ENCODE assay signal across 14 mouse cellular contexts in genomic region chr10:60495070-60495469, GRCm38 (mm10).
DNase-seq lines count a peak whose midpoint lies in the region; ATAC-seq and TF ChIP-seq lines count a peak whose summit lies in the region.
"Had no signal": no experiment of that assay in that cellular context is flagged by ENCODE, and none has a peak within 500 bp of the region (broad histone marks: within the 10 kb centered on the region; RNA-seq: fewer than 3 reads in every experiment).

No protein-coding gene starts in this region.

- H3K4me1 ChIP-seq in kidney, adult 2 months (ENCODE audit: control insufficient read depth, insufficient read depth, low read length), result no peaks in the 10 kb centered on the region
- no peaks in the 10 kb centered on the region for H3K4me1 ChIP-seq in kidney, embryonic 16.5 days (ENCODE audit: insufficient read depth, low read length)
- H3K4me1 ChIP-seq in midbrain, postnatal 0 days (ENCODE audit: insufficient read depth, low read length), result 0 out of 2 replicates have a peak, but pooled peaks cover 4% of the 10 kb centered on the region
- peaks cover 13% of the 10 kb centered on the region; the same call in 1 of the 2 replicates for H3K4me1 ChIP-seq in midbrain, embryonic 15.5 days

- no peak overlapping the region for H3K9ac ChIP-seq in kidney, embryonic 16.5 days (replicated peaks; ENCODE audit: low read length)
- no peak overlapping the region for H3K9ac ChIP-seq in midbrain, postnatal 0 days (replicated peaks; ENCODE audit: low read length, poor library complexity, severe bottlenecking)
- H3K9ac ChIP-seq in midbrain, embryonic 15.5 days, result no peak overlapping the region
- H3K9ac ChIP-seq: limb, embryonic 12.5 days had no signal

- no peaks in the 10 kb centered on the region for H3K36me3 ChIP-seq in kidney, adult 2 months (ENCODE audit: control insufficient read depth, insufficient read depth, low read length)
- H3K36me3 ChIP-seq in kidney, embryonic 16.5 days (ENCODE audit: insufficient read depth, low read length), result no peaks in the 10 kb centered on the region
- H3K36me3 ChIP-seq in midbrain, postnatal 0 days (ENCODE audit: insufficient read depth, low read length), result no peaks in the 10 kb centered on the region
- H3K36me3 ChIP-seq in midbrain, embryonic 15.5 days (replicated peaks), result no peaks in the 10 kb centered on the region
- H3K36me3 ChIP-seq: limb, embryonic 12.5 days had no signal

- ATAC-seq in kidney, embryonic 16.5 days (ENCODE audit: low FRiP score, low TSS enrichment), result no peak
- no peak for ATAC-seq in midbrain, postnatal 0 days (ENCODE audit: low FRiP score)
- no peak for ATAC-seq in midbrain, embryonic 15.5 days (replicated peaks)
- ATAC-seq in megakaryocyte progenitor cell, adult 5-6 weeks (replicated peaks; ENCODE audit: poor library complexity), result no peak

- H3K27me3 ChIP-seq in kidney, adult 2 months (replicated peaks; ENCODE audit: control insufficient read depth, insufficient read depth, low read length), result no peaks in the 10 kb centered on the region
- no peaks in the 10 kb centered on the region for H3K27me3 ChIP-seq in kidney, embryonic 16.5 days (ENCODE audit: insufficient read depth, low read length)
- H3K27me3 ChIP-seq in midbrain, postnatal 0 days (ENCODE audit: insufficient read depth, low read length), result no peaks in the 10 kb centered on the region
- H3K27me3 ChIP-seq in midbrain, embryonic 15.5 days (replicated peaks), result no peaks in the 10 kb centered on the region

- no peak overlapping the region for H3K27ac ChIP-seq in kidney, adult 2 months (ENCODE audit: insufficient read depth, low read depth, low read length)
- H3K27ac ChIP-seq in kidney, embryonic 16.5 days (ENCODE audit: low read length), result no peak overlapping the region
- H3K27ac ChIP-seq in midbrain, postnatal 0 days (ENCODE audit: low read depth, low read length), result no peak overlapping the region
- no peak overlapping the region for H3K27ac ChIP-seq in midbrain, embryonic 15.5 days
- H3K27ac ChIP-seq: limb, embryonic 12.5 days had no signal

- H3K4me3 ChIP-seq in kidney, adult 2 months (ENCODE audit: insufficient read depth, low read depth, low read length), result no peak overlapping the region
- no peak overlapping the region for H3K4me3 ChIP-seq in kidney, embryonic 16.5 days (ENCODE audit: low read length)
- H3K4me3 ChIP-seq in midbrain, postnatal 0 days (ENCODE audit: low read depth, low read length), result no peak overlapping the region
- H3K4me3 ChIP-seq in midbrain, embryonic 15.5 days, result no peak overlapping the region
- H3K4me3 ChIP-seq: erythroblast, embryonic 14.5 days; limb, embryonic 12.5 days had no signal

- TF ChIP-seq POLR2A in kidney, adult 2 months (IDR thresholded peaks at IDR 0.05; ENCODE audit: low read depth, low read length), result no peak

- peak; percentile 14 for DNase-seq in embryo, embryonic 10.5 days (ENCODE audit: low spot score)
- DNase-seq in embryo, embryonic 9.5 days (ENCODE audit: extremely low spot score), result no peak
- peak; percentile 21 for DNase-seq in kidney, adult 2 months
- peak; percentile 42 for DNase-seq in midbrain, postnatal 0 days (ENCODE audit: low spot score)
- no peak for DNase-seq in frontal cortex, postnatal 10 days (ENCODE audit: low spot score in 2 of 2)
- DNase-seq: adrenal gland, postnatal 10 days; cerebellum, postnatal 36 days; layer of hippocampus, postnatal 36 days; spleen, adult 18-20 months had no signal

- no peak overlapping the region for H3K4me2 ChIP-seq in kidney, embryonic 16.5 days (replicated peaks; ENCODE audit: low read depth, low read length)
- H3K4me2 ChIP-seq in midbrain, postnatal 0 days (ENCODE audit: low read depth, low read length, poor library complexity, severe bottlenecking), result no peak overlapping the region
- H3K4me2 ChIP-seq in midbrain, embryonic 15.5 days, result no peak overlapping the region
- H3K4me2 ChIP-seq: limb, embryonic 12.5 days had no signal

- H3K9me3 ChIP-seq in kidney, embryonic 16.5 days (ENCODE audit: low read length), result no peaks in the 10 kb centered on the region
- no peaks in the 10 kb centered on the region for H3K9me3 ChIP-seq in midbrain, postnatal 0 days (ENCODE audit: low read length)
- H3K9me3 ChIP-seq in midbrain, embryonic 15.5 days, result no peaks in the 10 kb centered on the region

- no peak for TF ChIP-seq CTCF in kidney, adult 2 months (conservative IDR thresholded peaks at IDR 0.05; ENCODE audit: insufficient read depth, insufficient read length, low read depth, low read length)
- TF ChIP-seq CTCF in midbrain, postnatal 0 days (IDR thresholded peaks at IDR 0.05), result no peak

- WGBS in kidney, adult 2 months, result 19% methylated on average over 6 of the region's 6 CpGs
- WGBS in kidney, embryonic 16.5 days, result 29% methylated on average over 6 of the region's 6 CpGs
- WGBS in midbrain, postnatal 0 days, result 19% methylated on average over 6 of the region's 6 CpGs
- WGBS in midbrain, embryonic 15.5 days, result 8% methylated on average over 6 of the region's 6 CpGs

Comparison
In these comparisons a context has a peak if more than half of its experiments do, and no peak if none do; other contexts are left out.
1. DNase-seq: peak in embryo, embryonic 10.5 days (single experiment), kidney, adult 2 months (single experiment) and midbrain, postnatal 0 days (single experiment); none in embryo, embryonic 9.5 days (single experiment) and frontal cortex, postnatal 10 days (0 of 2).